Mouse (Mus musculus): ENCODE measurements around the gene Srrt. TPM values are rescaled to one million over a fixed set of nuclear protein-coding genes. Genes with fewer than 3 reads are reported as not detected.

The Srrt gene
- 10 to 100 TPM; 60.5 to 66.4 TPM for total RNA-seq (2021)
- 63.9 and 74.2 TPM in 2 replicates for polyA plus RNA-seq (2012; rRNA removed)
- long read RNA-seq, transcript Srrt-212 (20 exons, 2,988 nt): minor isoform, 9 of 40 reads
- long read RNA-seq, transcript Srrt-201 (20 exons, 3,024 nt): major isoform, 19 of 40 reads
- long read RNA-seq, partial matches to known transcripts: 11 of 40 reads
- long read RNA-seq, other reads (novel, unspliced or antisense): 1 of 40 reads

- peak; percentile 91 to 94 for DNase-seq
- Histone ChIP-seq H3K36me3 (ENCODE audit: control insufficient read depth, insufficient read depth, low read length) (peaks cover 5% of the 10 kb centered on the region), H3K4me1 (ENCODE audit: control insufficient read depth, insufficient read depth, low read length) (peaks cover 6% of the 10 kb centered on the region), H3K27me3 (ENCODE audit: control insufficient read depth, insufficient read depth, low read length) (no peaks in the 10 kb centered on the region), H3K27ac (peak within 1 kb of the TSS; percentile 77), H3K4me3 (peak within 1 kb of the TSS; percentile 92), H3K9ac (ENCODE audit: low read depth, low read length) (peak within 1 kb of the TSS; percentile 95), H3K79me2 (replicated peaks; ENCODE audit: control insufficient read depth, insufficient read depth, low read length) (no peaks in the 10 kb centered on the region)
- TF ChIP-seq EP300 (IDR thresholded peaks at IDR 0.05; ENCODE audit: insufficient read depth, low read depth, low read length): peak; percentile 70
- TF ChIP-seq POLR2A (IDR thresholded peaks at IDR 0.05; ENCODE audit: insufficient read depth, low read depth, low read length): peak; percentile 93
- TF ChIP-seq CTCF (IDR thresholded peaks at IDR 0.05): no peak
- under 1% methylated on average over 72 of the region's 72 CpGs for WGBS
- intact Hi-C loops (cut with DNase I): loop anchor here (1.0 kb wide), 1 partner anchor 12 kb away; no protein-coding TSS in a partner anchor
Measured at GRCm38 (mm10) chr5:137307071-137307912, at the start of gene Srrt. Srrt (minus strand) TSS chr5:137307674.

GRCm38 (mm10) chr5:137354091-137354490, 46.6 kb upstream of the Srrt start:
- Histone ChIP-seq H3K4me1 (ENCODE audit: control insufficient read depth, insufficient read depth, low read length) (peaks cover 11% of the 10 kb centered on the region), H3K27me3 (ENCODE audit: control insufficient read depth, insufficient read depth, low read length) (no peaks in the 10 kb centered on the region), H3K79me2 (replicated peaks; ENCODE audit: control insufficient read depth, insufficient read depth, low read length) (peaks cover 9% of the 10 kb centered on the region), H3K9ac (ENCODE audit: low read depth, low read length) (peak overlapping the region; percentile 4; the same call in 1 of the 2 replicates), H3K27ac (peak overlapping the region; percentile 31), H3K4me3 (peak overlapping the region; percentile 27), H3K36me3 (ENCODE audit: control insufficient read depth, insufficient read depth, low read length) (peaks cover 22% of the 10 kb centered on the region)
- 57% methylated on average over 17 of the region's 17 CpGs for WGBS
- intact Hi-C loops (cut with DNase I): loop anchor here (5.0 kb wide), 1 partner anchor 428 kb away; no protein-coding TSS in a partner anchor
- DNase-seq: no peak
- no peak for TF ChIP-seq EP300 (IDR thresholded peaks at IDR 0.05; ENCODE audit: insufficient read depth, low read depth, low read length)
- no peak for TF ChIP-seq CTCF (IDR thresholded peaks at IDR 0.05)
- 0 out of 2 replicates have a peak, but pooled peaks have one; percentile 12 for TF ChIP-seq POLR2A (IDR thresholded peaks at IDR 0.05; ENCODE audit: insufficient read depth, low read depth, low read length)

- H3K4me3 ChIP-seq: peak overlapping the region; percentile 69
- no peak for TF ChIP-seq CTCF (IDR thresholded peaks at IDR 0.05)
- peak; percentile 92 for TF ChIP-seq POLR2A (IDR thresholded peaks at IDR 0.05; ENCODE audit: insufficient read depth, low read depth, low read length)
- TF ChIP-seq EP300 (IDR thresholded peaks at IDR 0.05; ENCODE audit: insufficient read depth, low read depth, low read length): peak; percentile 84
- peak overlapping the region; percentile 93 for H3K27ac ChIP-seq
- DNase-seq: peak; percentile 68
- H3K79me2 ChIP-seq (replicated peaks; ENCODE audit: control insufficient read depth, insufficient read depth, low read length): peaks cover 7% of the 10 kb centered on the region
- peaks cover 7% of the 10 kb centered on the region for H3K4me1 ChIP-seq (ENCODE audit: control insufficient read depth, insufficient read depth, low read length)
- intact Hi-C loops (cut with DNase I): loop anchor here (2.0 to 5.0 kb wide), 2 partner anchors 13 to 430 kb away; no protein-coding TSS in a partner anchor
- H3K9ac ChIP-seq (ENCODE audit: low read depth, low read length): peak overlapping the region; percentile 92
- 23% methylated on average over 16 of the region's 16 CpGs for WGBS
- H3K27me3 ChIP-seq (ENCODE audit: control insufficient read depth, insufficient read depth, low read length): no peaks in the 10 kb centered on the region
- H3K36me3 ChIP-seq (ENCODE audit: control insufficient read depth, insufficient read depth, low read length): peaks cover 12% of the 10 kb centered on the region
Measured at GRCm38 (mm10) chr5:137352011-137352975, 44.8 kb upstream of the Srrt start.

GRCm38 (mm10) chr5:137351394-137351793, 43.9 kb upstream of the Srrt start:
- H3K79me2 ChIP-seq (replicated peaks; ENCODE audit: control insufficient read depth, insufficient read depth, low read length): peaks cover 7% of the 10 kb centered on the region
- no peak for DNase-seq
- TF ChIP-seq EP300 (IDR thresholded peaks at IDR 0.05; ENCODE audit: insufficient read depth, low read depth, low read length) (no peak), CTCF (IDR thresholded peaks at IDR 0.05) (no peak), POLR2A (IDR thresholded peaks at IDR 0.05; ENCODE audit: insufficient read depth, low read depth, low read length) (no peak)
- peak overlapping the region; percentile 93 for H3K27ac ChIP-seq
- WGBS: 27% methylated on average over 4 of the region's 4 CpGs
- peaks cover 9% of the 10 kb centered on the region for H3K4me1 ChIP-seq (ENCODE audit: control insufficient read depth, insufficient read depth, low read length)
- H3K36me3 ChIP-seq (ENCODE audit: control insufficient read depth, insufficient read depth, low read length): peaks cover 12% of the 10 kb centered on the region
- H3K9ac ChIP-seq (ENCODE audit: low read depth, low read length): peak overlapping the region; percentile 92
- intact Hi-C loops (cut with DNase I): loop anchor here (2.0 to 5.0 kb wide), 2 partner anchors 25 to 431 kb away; no protein-coding TSS in a partner anchor
- H3K4me3 ChIP-seq: peak overlapping the region; percentile 69
- no peaks in the 10 kb centered on the region for H3K27me3 ChIP-seq (ENCODE audit: control insufficient read depth, insufficient read depth, low read length)

- Histone ChIP-seq H3K27me3 (ENCODE audit: control insufficient read depth, insufficient read depth, low read length) (no peaks in the 10 kb centered on the region), H3K36me3 (ENCODE audit: control insufficient read depth, insufficient read depth, low read length) (peaks cover 11% of the 10 kb centered on the region), H3K4me1 (ENCODE audit: control insufficient read depth, insufficient read depth, low read length) (peaks cover 9% of the 10 kb centered on the region), H3K9ac (ENCODE audit: low read depth, low read length) (peak overlapping the region; percentile 92), H3K79me2 (replicated peaks; ENCODE audit: control insufficient read depth, insufficient read depth, low read length) (peaks cover 7% of the 10 kb centered on the region), H3K4me3 (peak overlapping the region; percentile 69), H3K27ac (peak overlapping the region; percentile 93)
- intact Hi-C loops (cut with DNase I): loop anchor here (2.0 to 5.0 kb wide), 2 partner anchors 26 to 431 kb away; no protein-coding TSS in a partner anchor
- WGBS: 8% methylated on average over 8 of the region's 8 CpGs
- DNase-seq: no peak
- TF ChIP-seq POLR2A (IDR thresholded peaks at IDR 0.05; ENCODE audit: insufficient read depth, low read depth, low read length) (no peak), CTCF (IDR thresholded peaks at IDR 0.05) (no peak), EP300 (IDR thresholded peaks at IDR 0.05; ENCODE audit: insufficient read depth, low read depth, low read length) (no peak)
Measured at GRCm38 (mm10) chr5:137351058-137351380, 43.5 kb upstream of the Srrt start.

Data from heart, adult 2 months (tissue).